In genomic region chr6:137754056-137754856, GRCm38 (mm10) we compare ENCODE assay signal across 8 mouse cellular contexts. TPM values are rescaled to one million over a fixed set of nuclear protein-coding genes. Genes with fewer than 3 reads are reported as not detected.
A peak's percentile ranks its signal among the peaks of the same experiment; 100 is the strongest.
DNase-seq lines count a peak whose midpoint lies in the region; ATAC-seq and TF ChIP-seq lines count a peak whose summit lies in the region.

TSS of gene Dera (plus strand) at chr6:137754546.

- peaks cover 3 to 13% of the 10 kb centered on the region in 2 experiments; a peak in 3 of 4 replicates for H3K4me1 ChIP-seq in heart, embryonic 14.5 days (ENCODE audit: control insufficient read depth in 2 of 2, insufficient read depth in 2 of 2, low read length in 2 of 2)
- peaks cover 6% of the 10 kb centered on the region; the same call in 1 of the 2 replicates for H3K4me1 ChIP-seq in neural tube, embryonic 14.5 days (ENCODE audit: control insufficient read depth, insufficient read depth, low read length)

- peak; percentile 76 to 84 for DNase-seq in CD8-positive naive resting alpha-beta T cell, adult 2 months (ENCODE audit: low read depth in 2 of 2, low spot score in 2 of 2)
- DNase-seq in brain, embryonic 14.5 days (ENCODE audit: low read depth): peak; percentile 81
- DNase-seq in kidney, postnatal 10 days: peak; percentile 95
- DNase-seq in lung, adult 18-20 months: peak; percentile 91 to 93
- DNase-seq in thymus, adult 18-20 months: peak; percentile 79 to 82

- 0 out of 2 replicates have a peak, but pooled peaks have one; percentile 5 for TF ChIP-seq POLR2A in brain, embryonic 14.5 days (IDR thresholded peaks at IDR 0.05; ENCODE audit: borderline replicate concordance, extremely low read depth, insufficient read depth, insufficient read length, poor library complexity, severe bottlenecking)

- peak within 1 kb of the TSS; percentile 82 for H3K9ac ChIP-seq in heart, embryonic 14.5 days (ENCODE audit: low read length)
- H3K9ac ChIP-seq in neural tube, embryonic 14.5 days (replicated peaks; ENCODE audit: low read depth, low read length): peak within 1 kb of the TSS; percentile 58; the same call in 1 of the 2 replicates

- H3K9me3 ChIP-seq in heart, embryonic 14.5 days (ENCODE audit: control insufficient read depth, low read length): no peaks in the 10 kb centered on the region
- H3K9me3 ChIP-seq in neural tube, embryonic 14.5 days (ENCODE audit: control insufficient read depth, low read length): no peaks in the 10 kb centered on the region

- no peak for TF ChIP-seq CTCF in brain, embryonic 14.5 days (IDR thresholded peaks at IDR 0.05; ENCODE audit: borderline replicate concordance, extremely low read depth, insufficient read depth, insufficient read length)

- H3K27ac ChIP-seq in heart, embryonic 14.5 days (replicated peaks in 1 of 2; ENCODE audit: control insufficient read depth in 1 of 2, insufficient read depth in 1 of 2, low read depth in 2 of 2, low read length in 2 of 2): peak within 1 kb of the TSS; percentile 31 to 64; a peak in 2 of 4 replicates
- H3K27ac ChIP-seq in neural tube, embryonic 14.5 days (ENCODE audit: low read depth, low read length): no peak within 1 kb of the TSS

- H3K36me3 ChIP-seq in heart, embryonic 14.5 days (ENCODE audit: control insufficient read depth, insufficient read depth, low read length): peaks cover 35% of the 10 kb centered on the region
- peaks cover 26% of the 10 kb centered on the region for H3K36me3 ChIP-seq in neural tube, embryonic 14.5 days (ENCODE audit: control insufficient read depth, insufficient read depth, low read length)

- H3K27me3 ChIP-seq in heart, embryonic 14.5 days (ENCODE audit: control insufficient read depth, insufficient read depth, low read length): no peaks in the 10 kb centered on the region
- H3K27me3 ChIP-seq in neural tube, embryonic 14.5 days (ENCODE audit: control insufficient read depth, insufficient read depth, low read length): no peaks in the 10 kb centered on the region

- peak within 1 kb of the TSS; percentile 73 for H3K4me2 ChIP-seq in heart, embryonic 14.5 days (ENCODE audit: low read length)
- H3K4me2 ChIP-seq in neural tube, embryonic 14.5 days (ENCODE audit: low read depth, low read length): peak within 1 kb of the TSS; percentile 76

- 12% methylated on average over 26 of the region's 26 CpGs for WGBS in heart, embryonic 14.5 days
- 11% methylated on average over 26 of the region's 26 CpGs for WGBS in neural tube, embryonic 14.5 days

- ATAC-seq in erythroid progenitor cell, adult 5-6 weeks (replicated peaks; ENCODE audit: low FRiP score, poor library complexity, severe bottlenecking): peak; percentile 97
- peak; percentile 83 for ATAC-seq in heart, embryonic 14.5 days (ENCODE audit: insufficient number of reproducible peaks, insufficient read depth, low FRiP score, low read depth)
- ATAC-seq in neural tube, embryonic 14.5 days (ENCODE audit: low read depth): peak; percentile 82

- peak within 1 kb of the TSS; percentile 75 to 98 for H3K4me3 ChIP-seq in heart, embryonic 14.5 days (ENCODE audit: control insufficient read depth in 1 of 2, insufficient read depth in 1 of 2, low read depth in 1 of 2, low read length in 2 of 2)
- peak within 1 kb of the TSS; percentile 43 for H3K4me3 ChIP-seq in neural tube, embryonic 14.5 days (ENCODE audit: low read depth, low read length)

RNA-seq across cellular contexts. Expression of gene Dera, which starts in this region (rescaled TPM):
- 6.0 and 6.4 TPM in 2 replicates for polyA plus RNA-seq in brain, embryonic 14.5 days (2012; rRNA removed)
- 6.1 and 16.3 TPM in 2 replicates for total RNA-seq in erythroid progenitor cell, adult 5-6 weeks (2015; ENCODE audit: low replicate concordance)
- 14.5 and 16.9 TPM in 2 replicates for total RNA-seq in erythroid progenitor cell, adult 5-6 weeks (2017; ENCODE audit: low replicate concordance)
- polyA plus RNA-seq in heart, embryonic 14.5 days (2014; fragmentation: Nextera tagmentation; extraction: Ambion mirVana): 43.6 and 46.3 TPM in 2 replicates
- polyA plus RNA-seq in neural tube, embryonic 14.5 days (2014; fragmentation: Nextera tagmentation; extraction: Ambion mirVana): 9.4 and 9.8 TPM in 2 replicates
